Mouse (Mus musculus): Measurements from ENCODE around the gene Arnt2.

GRCm38 (mm10) chr7:84361086-84361684 lies 48.8 kb downstream of the Arnt2 start:
- TF ChIP-seq CTCF (IDR thresholded peaks at IDR 0.05; ENCODE audit: low read depth, low read length) (no peak), GATA1 (IDR thresholded peaks at IDR 0.05; ENCODE audit: borderline replicate concordance, low read length) (no peak), GATA2 (IDR thresholded peaks at IDR 0.05; ENCODE audit: borderline replicate concordance, low read depth, low read length) (no peak), TAL1 (conservative IDR thresholded peaks at IDR 0.05; ENCODE audit: low read depth, low read length) (no peak)

All from G1E (cell line).